Mouse (Mus musculus) CD4-positive, CD25-positive, alpha-beta regulatory T cell, adult 4 months (primary cell): ENCODE data around the gene Gm4201. TPM values are rescaled to one million over a fixed set of nuclear protein-coding genes. Genes with fewer than 3 reads are reported as not detected.
"Not testable (repeated sequence)": the region's sequence is repeated elsewhere in the genome, so short reads cannot be mapped to it uniquely, and the experiment has no call there.

Experiments
- ATAC-seq: one replicate; pipeline ENCODE4 v1.8.0; 2017
- polyA plus RNA-seq, 2 experiments: library from polyadenylated mRNA; unstranded; fragments of 100-300 nt; shearing (Covaris generic); gene quantifications; one replicate each; pipeline ENCODE4 v1.2.1; 2017

Gene Gm4201
- not detected for polyA plus RNA-seq

- ATAC-seq = not testable (repeated sequence)
Measured at GRCm38 (mm10) chr7:22565243-22565642, at the start of gene Gm4201. Gm4201 (minus strand) TSS chr7:22565343.

GRCm38 (mm10) chr7:22588027-22588426, 22.9 kb upstream of the Gm4201 start, which contains the start of gene Gm4565:
Gm4565 (minus strand) TSS chr7:22588127.
- ATAC-seq = not testable (repeated sequence)

- ATAC-seq = not testable (repeated sequence)
Measured at GRCm38 (mm10) chr7:22534787-22535186, 30.4 kb downstream of the Gm4201 start, which contains the start of gene Gm8677. Gm8677 (minus strand) TSS chr7:22534887.

GRCm38 (mm10) chr7:22522667-22523066, 42.5 kb downstream of the Gm4201 start, which contains the start of gene Vmn1r152:
Vmn1r152 (plus strand) TSS chr7:22522967.
- not testable (repeated sequence) for ATAC-seq

Other genes with a start within 250 kb of the Gm4201 start
- not detected for gene Gm4187, start 235.6 kb downstream of the Gm4201 start, polyA plus RNA-seq
- gene Gm8660, start 194.3 kb downstream of the Gm4201 start, polyA plus RNA-seq = not detected
- gene Vmn1r148, start 151.8 kb downstream of the Gm4201 start, polyA plus RNA-seq = not detected
- not detected for gene Vmn1r149, start 127.1 kb downstream of the Gm4201 start, polyA plus RNA-seq
- gene Gm10665, start 101.3 kb downstream of the Gm4201 start, polyA plus RNA-seq = not detected
- gene Vmn1r151, start 65.7 kb downstream of the Gm4201 start, polyA plus RNA-seq = not detected
- not detected for gene Vmn1r152, start 42.4 kb downstream of the Gm4201 start, polyA plus RNA-seq
- not detected for gene Gm8677, start 30.5 kb downstream of the Gm4201 start, polyA plus RNA-seq
- gene Gm4565, start 22.8 kb upstream of the Gm4201 start, polyA plus RNA-seq = not detected
- gene Vmn1r155, start 92.7 kb upstream of the Gm4201 start, polyA plus RNA-seq = not detected
- gene Gm8693, start 127.0 kb upstream of the Gm4201 start, polyA plus RNA-seq = not detected
- not detected for gene Gm4567, start 154.4 kb upstream of the Gm4201 start, polyA plus RNA-seq
- not detected for gene Vmn1r157, start 196.4 kb upstream of the Gm4201 start, polyA plus RNA-seq
- gene Vmn1r158, start 225.4 kb upstream of the Gm4201 start, polyA plus RNA-seq = not detected